In genomic region chr12:85474298-85475231, GRCm38 (mm10) we compare ENCODE assay signal across 8 mouse cellular contexts. TPM values are rescaled to one million over a fixed set of nuclear protein-coding genes. Genes with fewer than 3 reads are reported as not detected.
DNase-seq lines count a peak whose midpoint lies in the region; ATAC-seq lines count a peak whose summit lies in the region.

No protein-coding gene starts in this region.

- peak overlapping the region; percentile 98 for H3K4me2 ChIP-seq in intestine, embryonic 14.5 days (ENCODE audit: low read length)
- H3K4me2 ChIP-seq in limb, embryonic 11.5 days (ENCODE audit: low read depth, severe bottlenecking), result peak overlapping the region; percentile 100
- peak overlapping the region; percentile 100 for H3K4me2 ChIP-seq in midbrain, embryonic 13.5 days (replicated peaks)

- DNase-seq in kidney, adult 18-20 months, result peak; percentile 51
- no peak for DNase-seq in kidney, postnatal 14 days
- DNase-seq in cerebellum, postnatal 14 days, result peak; percentile 63 to 72
- DNase-seq in gastrocnemius, postnatal 10 days, result peak; percentile 47
- DNase-seq in intestine, embryonic 14.5 days (ENCODE audit: low spot score), result peak; percentile 88
- DNase-seq in limb, embryonic 11.5 days (ENCODE audit: low spot score), result peak; percentile 64
- DNase-seq in splenic B cell, adult 2 months (ENCODE audit: low read depth, low spot score), result peak; percentile 68

- H3K9ac ChIP-seq in intestine, embryonic 14.5 days (ENCODE audit: low read length), result peak overlapping the region; percentile 67
- H3K9ac ChIP-seq in limb, embryonic 11.5 days (ENCODE audit: low read length), result peak overlapping the region; percentile 58
- peak overlapping the region; percentile 63 for H3K9ac ChIP-seq in midbrain, embryonic 13.5 days (replicated peaks)

- peaks cover 24% of the 10 kb centered on the region for H3K27me3 ChIP-seq in intestine, embryonic 14.5 days (replicated peaks; ENCODE audit: control insufficient read depth, insufficient read depth, low read length)
- H3K27me3 ChIP-seq in limb, embryonic 11.5 days (ENCODE audit: control insufficient read depth, insufficient read depth, low read length), result peaks cover 18% of the 10 kb centered on the region
- H3K27me3 ChIP-seq in midbrain, embryonic 13.5 days, result peaks cover 43% of the 10 kb centered on the region
- H3K27me3 ChIP-seq in splenic B cell, adult 2 months (ENCODE audit: control insufficient read depth, insufficient read depth, low read length, poor library complexity, severe bottlenecking), result no peaks in the 10 kb centered on the region

- H3K27ac ChIP-seq in intestine, embryonic 14.5 days (ENCODE audit: low read depth), result peak overlapping the region; percentile 76
- no peak overlapping the region for H3K27ac ChIP-seq in limb, embryonic 11.5 days (replicated peaks; ENCODE audit: low read depth, low read length)
- 0 out of 2 replicates have a peak overlapping the region, but pooled peaks have one; percentile 2 for H3K27ac ChIP-seq in midbrain, embryonic 13.5 days

- H3K9me3 ChIP-seq in intestine, embryonic 14.5 days (ENCODE audit: control insufficient read depth, low read length), result no peaks in the 10 kb centered on the region
- H3K9me3 ChIP-seq in limb, embryonic 11.5 days (ENCODE audit: control insufficient read depth, low read length), result no peaks in the 10 kb centered on the region
- no peaks in the 10 kb centered on the region for H3K9me3 ChIP-seq in midbrain, embryonic 13.5 days

- peak overlapping the region; percentile 56 for H3K4me3 ChIP-seq in intestine, embryonic 14.5 days (ENCODE audit: low read depth, low read length)
- H3K4me3 ChIP-seq in limb, embryonic 11.5 days (ENCODE audit: low read depth, low read length), result peak overlapping the region; percentile 41
- H3K4me3 ChIP-seq in midbrain, embryonic 13.5 days (replicated peaks), result peak overlapping the region; percentile 56

- no peaks in the 10 kb centered on the region for H3K36me3 ChIP-seq in intestine, embryonic 14.5 days (ENCODE audit: control insufficient read depth, insufficient read depth, low read length)
- no peaks in the 10 kb centered on the region; the same call in 1 of the 2 replicates for H3K36me3 ChIP-seq in limb, embryonic 11.5 days (ENCODE audit: control insufficient read depth, insufficient read depth, low read length)
- no peaks in the 10 kb centered on the region for H3K36me3 ChIP-seq in midbrain, embryonic 13.5 days
- H3K36me3 ChIP-seq in splenic B cell, adult 2 months (ENCODE audit: control insufficient read depth, insufficient read depth, low read length, poor library complexity, severe bottlenecking), result peaks cover 5% of the 10 kb centered on the region; the same call in 1 of the 2 replicates

- peaks cover 17% of the 10 kb centered on the region for H3K4me1 ChIP-seq in intestine, embryonic 14.5 days (replicated peaks; ENCODE audit: control insufficient read depth, insufficient read depth, low read length)
- peaks cover 7% of the 10 kb centered on the region for H3K4me1 ChIP-seq in limb, embryonic 11.5 days (ENCODE audit: control insufficient read depth, insufficient read depth, low read length)
- H3K4me1 ChIP-seq in midbrain, embryonic 13.5 days (replicated peaks), result peaks cover 46% of the 10 kb centered on the region

- peak; percentile 17; the same call in 1 of the 2 replicates for ATAC-seq in intestine, embryonic 14.5 days (replicated peaks; ENCODE audit: low FRiP score, low TSS enrichment, low read depth)
- no peak for ATAC-seq in limb, embryonic 11.5 days (ENCODE audit: insufficient number of reproducible peaks, low FRiP score, low TSS enrichment, low read depth)
- peak; percentile 22; the same call in 1 of the 2 replicates for ATAC-seq in midbrain, embryonic 13.5 days

- WGBS in intestine, embryonic 14.5 days, result under 1% methylated on average over 49 of the region's 49 CpGs
- under 1% methylated on average over 48 of the region's 49 CpGs for WGBS in limb, embryonic 11.5 days
- 1% methylated on average over 49 of the region's 49 CpGs for WGBS in midbrain, embryonic 13.5 days

RNA-seq across cellular contexts. Expression of gene Fos, which starts 0.9 kb away (rescaled TPM):
- total RNA-seq in gastrocnemius, postnatal 10 days (2021), result 10 to 100 TPM in 1 of 2 experiments, 1 to 10 TPM in 1; 4.3 to 15.2 TPM
- 2.7 TPM in 2 replicates for polyA plus RNA-seq in intestine, embryonic 14.5 days (2014; fragmentation: Nextera tagmentation; extraction: Ambion mirVana)
- 0.89 and 1.2 TPM in 2 replicates for polyA plus RNA-seq in limb, embryonic 11.5 days (2014; fragmentation: Nextera tagmentation; extraction: Ambion mirVana)
- polyA plus RNA-seq in midbrain, embryonic 13.5 days (2015; fragmentation: Nextera tagmentation; extraction: Ambion mirVana), result 0.82 and 0.90 TPM in 2 replicates
